19 mouse cellular contexts compared by ENCODE assay signal in the genomic region with DNA sequence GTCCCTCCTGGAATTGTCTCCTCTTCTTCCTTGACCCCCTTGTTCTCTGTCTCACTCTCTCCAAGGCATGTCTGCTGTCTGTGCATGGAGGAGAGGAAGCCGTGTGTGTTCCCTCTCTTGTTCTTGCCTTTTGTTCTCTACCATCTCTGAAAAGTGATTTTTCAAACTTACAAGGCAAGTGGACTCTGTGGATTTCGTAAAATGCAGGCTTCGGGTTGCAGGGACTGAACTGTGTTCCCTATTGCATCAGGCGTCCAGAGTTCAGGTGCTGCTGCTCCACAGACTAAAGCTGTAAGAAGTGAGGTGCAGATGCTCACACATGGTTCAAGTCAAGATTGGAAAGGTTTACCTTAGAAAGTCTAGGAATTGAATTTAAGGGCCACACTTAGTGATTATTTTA.
"Had no signal": no experiment of that assay in that cellular context is flagged by ENCODE, and none has a peak within 500 bp of the region (broad histone marks: within the 10 kb centered on the region; RNA-seq: fewer than 3 reads in every experiment).

No protein-coding gene starts in this region.

- ATAC-seq: liver, embryonic 12.5 days; midbrain, embryonic 16.5 days had no signal

- H3K27ac ChIP-seq: liver, embryonic 12.5 days; liver, embryonic 14.5 days; midbrain, embryonic 10.5 days; midbrain, embryonic 12.5 days; neural tube, embryonic 13.5 days; neural tube, embryonic 15.5 days had no signal

- H3K9me3 ChIP-seq: liver, embryonic 12.5 days; midbrain, embryonic 10.5 days; midbrain, embryonic 12.5 days; neural tube, embryonic 13.5 days; neural tube, embryonic 15.5 days had no signal

- DNase-seq: lung, adult 2 months; lung, postnatal 4 days; midbrain, embryonic 14.5 days; retina, postnatal 1 day; right cerebral cortex, adult 18-20 months; right cerebral cortex, postnatal 25 days; right cerebral cortex, postnatal 4 days; spleen, adult 18-20 months; thymus, adult 18-20 months; thymus, postnatal 14 days; thymus, postnatal 36 days had no signal

- H3K27me3 ChIP-seq: liver, embryonic 12.5 days; midbrain, embryonic 12.5 days; neural tube, embryonic 13.5 days; neural tube, embryonic 15.5 days had no signal

- H3K4me3 ChIP-seq: liver, embryonic 12.5 days; midbrain, embryonic 10.5 days; midbrain, embryonic 12.5 days; myocyte; neural tube, embryonic 13.5 days; neural tube, embryonic 15.5 days had no signal

- H3K9ac ChIP-seq: liver, embryonic 12.5 days; liver, embryonic 14.5 days; midbrain, embryonic 12.5 days; neural tube, embryonic 13.5 days; neural tube, embryonic 15.5 days had no signal

- H3K4me2 ChIP-seq: liver, embryonic 12.5 days; midbrain, embryonic 12.5 days; neural tube, embryonic 13.5 days; neural tube, embryonic 15.5 days had no signal

- H3K4me1 ChIP-seq: liver, embryonic 12.5 days; midbrain, embryonic 10.5 days; midbrain, embryonic 12.5 days; neural tube, embryonic 13.5 days; neural tube, embryonic 15.5 days had no signal
